Mouse (Mus musculus): Measurements from ENCODE around the gene Ppm1n. TPM values are rescaled to one million over a fixed set of nuclear protein-coding genes. Genes with fewer than 3 reads are reported as not detected.

Gene Ppm1n
- polyA plus RNA-seq, 1 experiment from 2014 or later = not detected

Other genes starting within 250 kb of the Ppm1n start
- gene Rsph6a, start 225.4 kb downstream of the Ppm1n start, polyA plus RNA-seq (2014; fragmentation: Nextera tagmentation; extraction: Ambion mirVana) = not detected in 2 replicates
- 14.3 and 16.8 TPM in 2 replicates for gene Dmwd, start 203.8 kb downstream of the Ppm1n start, polyA plus RNA-seq (2014; fragmentation: Nextera tagmentation; extraction: Ambion mirVana)
- gene Dmpk, start 196.2 kb downstream of the Ppm1n start, polyA plus RNA-seq (2014; fragmentation: Nextera tagmentation; extraction: Ambion mirVana) = 70.9 and 72.0 TPM in 2 replicates
- 17.4 and 18.6 TPM in 2 replicates for gene Six5, start 185.5 kb downstream of the Ppm1n start, polyA plus RNA-seq (2014; fragmentation: Nextera tagmentation; extraction: Ambion mirVana)
- 4.6 and 5.7 TPM in 2 replicates for gene Gm4969, start 161.7 kb downstream of the Ppm1n start, polyA plus RNA-seq (2014; fragmentation: Nextera tagmentation; extraction: Ambion mirVana)
- gene Fbxo46, start 160.2 kb downstream of the Ppm1n start, polyA plus RNA-seq (2014; fragmentation: Nextera tagmentation; extraction: Ambion mirVana) = 9.1 and 9.5 TPM in 2 replicates
- 10.9 and 11.3 TPM in 2 replicates for gene Qpctl, start 130.8 kb downstream of the Ppm1n start, polyA plus RNA-seq (2014; fragmentation: Nextera tagmentation; extraction: Ambion mirVana)
- gene Snrpd2, start 130.3 kb downstream of the Ppm1n start, polyA plus RNA-seq (2014; fragmentation: Nextera tagmentation; extraction: Ambion mirVana) = 143 and 161 TPM in 2 replicates
- gene Gipr, start 113.9 kb downstream of the Ppm1n start, polyA plus RNA-seq (2014; fragmentation: Nextera tagmentation; extraction: Ambion mirVana) = 1.1 and 1.9 TPM in 2 replicates
- gene Eml2, start 103.6 kb downstream of the Ppm1n start, polyA plus RNA-seq (2014; fragmentation: Nextera tagmentation; extraction: Ambion mirVana) = 4.1 and 4.8 TPM in 2 replicates
- 1.4 and 2.0 TPM in 2 replicates for gene Gpr4, start 67.5 kb downstream of the Ppm1n start, polyA plus RNA-seq (2014; fragmentation: Nextera tagmentation; extraction: Ambion mirVana)
- gene Opa3, start 51.7 kb downstream of the Ppm1n start, polyA plus RNA-seq (2014; fragmentation: Nextera tagmentation; extraction: Ambion mirVana) = 37.1 and 42.9 TPM in 2 replicates
- 48.1 and 64.9 TPM in 2 replicates for gene Vasp, start 8.2 kb downstream of the Ppm1n start, polyA plus RNA-seq (2014; fragmentation: Nextera tagmentation; extraction: Ambion mirVana)
- 11.7 and 13.9 TPM in 2 replicates for gene Rtn2, start 2.6 kb upstream of the Ppm1n start, polyA plus RNA-seq (2014; fragmentation: Nextera tagmentation; extraction: Ambion mirVana)
- 0.07 TPM in 1 of 2 replicates, not detected in the other for gene Fosb, start 30.0 kb upstream of the Ppm1n start, polyA plus RNA-seq (2014; fragmentation: Nextera tagmentation; extraction: Ambion mirVana)
- 86.0 and 92.8 TPM in 2 replicates for gene Ercc1, start 64.7 kb upstream of the Ppm1n start, polyA plus RNA-seq (2014; fragmentation: Nextera tagmentation; extraction: Ambion mirVana)
- gene Cd3eap, start 79.4 kb upstream of the Ppm1n start, polyA plus RNA-seq (2014; fragmentation: Nextera tagmentation; extraction: Ambion mirVana) = 20.5 and 23.9 TPM in 2 replicates
- 9.6 and 10.0 TPM in 2 replicates for gene Ppp1r13l, start 79.7 kb upstream of the Ppm1n start, polyA plus RNA-seq (2014; fragmentation: Nextera tagmentation; extraction: Ambion mirVana)
- gene Ercc2, start 101.9 kb upstream of the Ppm1n start, polyA plus RNA-seq (2014; fragmentation: Nextera tagmentation; extraction: Ambion mirVana) = 8.8 and 10.3 TPM in 2 replicates
- 6.0 and 8.9 TPM in 2 replicates for gene Klc3, start 124.0 kb upstream of the Ppm1n start, polyA plus RNA-seq (2014; fragmentation: Nextera tagmentation; extraction: Ambion mirVana)
- 1.7 and 3.2 TPM in 2 replicates for gene Ckm, start 124.7 kb upstream of the Ppm1n start, polyA plus RNA-seq (2014; fragmentation: Nextera tagmentation; extraction: Ambion mirVana)
- 8.6 and 9.7 TPM in 2 replicates for gene Mark4, start 178.8 kb upstream of the Ppm1n start, polyA plus RNA-seq (2014; fragmentation: Nextera tagmentation; extraction: Ambion mirVana)
- 0.55 and 1.2 TPM in 2 replicates for gene Exoc3l2, start 183.3 kb upstream of the Ppm1n start, polyA plus RNA-seq (2014; fragmentation: Nextera tagmentation; extraction: Ambion mirVana)
- 0.74 and 1.3 TPM in 2 replicates for gene Bloc1s3, start 228.3 kb upstream of the Ppm1n start, polyA plus RNA-seq (2014; fragmentation: Nextera tagmentation; extraction: Ambion mirVana)
- 83.4 and 89.0 TPM in 2 replicates for gene Trappc6a, start 228.3 kb upstream of the Ppm1n start, polyA plus RNA-seq (2014; fragmentation: Nextera tagmentation; extraction: Ambion mirVana)
- gene Nkpd1, start 237.8 kb upstream of the Ppm1n start, polyA plus RNA-seq (2014; fragmentation: Nextera tagmentation; extraction: Ambion mirVana) = not detected in 2 replicates

Measured in stomach, embryonic 14.5 days (tissue).